Mouse (Mus musculus): ENCODE data around the gene Gipc2. TPM values are rescaled to one million over a fixed set of nuclear protein-coding genes. Genes with fewer than 3 reads are reported as not detected.
A peak's percentile ranks its signal among the peaks of the same experiment; 100 is the strongest.
"Not testable (repeated sequence)": the region's sequence is repeated elsewhere in the genome, so short reads cannot be mapped to it uniquely, and the experiment has no call there.

Gipc2 gene
- polyA plus RNA-seq, 1 experiment from 2014 or later: 15.2 TPM

GRCm38 (mm10) chr3:152204577-152204976, 38.5 kb upstream of the Gipc2 start:
- H3K36me3 ChIP-seq (ENCODE audit: control insufficient read depth, insufficient read depth, low read length): no peaks in the 10 kb centered on the region
- no peak overlapping the region for H3K27ac ChIP-seq (ENCODE audit: low read depth, low read length)
- H3K4me1 ChIP-seq (ENCODE audit: control insufficient read depth, insufficient read depth, low read length): peaks cover 4% of the 10 kb centered on the region; the same call in 1 of the 2 replicates
- no peaks in the 10 kb centered on the region for H3K9me3 ChIP-seq (ENCODE audit: control insufficient read depth, low read length)
- H3K27me3 ChIP-seq (ENCODE audit: control insufficient read depth, insufficient read depth, low read length): no peaks in the 10 kb centered on the region
- H3K9ac ChIP-seq (replicated peaks; ENCODE audit: low read depth, low read length): no peak overlapping the region
- no peak overlapping the region for H3K4me2 ChIP-seq (ENCODE audit: low read depth, low read length)
- no peak overlapping the region for H3K4me3 ChIP-seq (ENCODE audit: low read depth, low read length)
- WGBS: 78% methylated on average over 3 of the region's 3 CpGs
- no peak for ATAC-seq (ENCODE audit: low read depth)

- H3K9me3 ChIP-seq (ENCODE audit: control insufficient read depth, low read length): no peaks in the 10 kb centered on the region
- H3K27me3 ChIP-seq (ENCODE audit: control insufficient read depth, insufficient read depth, low read length): no peaks in the 10 kb centered on the region
- H3K4me2 ChIP-seq (ENCODE audit: low read depth, low read length): no peak overlapping the region
- no peak overlapping the region for H3K9ac ChIP-seq (replicated peaks; ENCODE audit: low read depth, low read length)
- peaks cover 1% of the 10 kb centered on the region; the same call in 1 of the 2 replicates for H3K4me1 ChIP-seq (ENCODE audit: control insufficient read depth, insufficient read depth, low read length)
- H3K36me3 ChIP-seq (ENCODE audit: control insufficient read depth, insufficient read depth, low read length): no peaks in the 10 kb centered on the region
- no peak overlapping the region for H3K27ac ChIP-seq (ENCODE audit: low read depth, low read length)
- no peak for ATAC-seq (ENCODE audit: low read depth)
- H3K4me3 ChIP-seq (ENCODE audit: low read depth, low read length): no peak overlapping the region
- 77% methylated on average over 3 of the region's 3 CpGs for WGBS
These were observed 38.0 kb upstream of the Gipc2 start for GRCm38 (mm10) chr3:152203996-152204395.

- Histone ChIP-seq H3K9ac (replicated peaks; ENCODE audit: low read depth, low read length) (no peak overlapping the region), H3K4me1 (ENCODE audit: control insufficient read depth, insufficient read depth, low read length) (no peaks in the 10 kb centered on the region; the same call in 1 of the 2 replicates), H3K27ac (ENCODE audit: low read depth, low read length) (no peak overlapping the region), H3K9me3 (ENCODE audit: control insufficient read depth, low read length) (no peaks in the 10 kb centered on the region), H3K4me3 (ENCODE audit: low read depth, low read length) (no peak overlapping the region), H3K36me3 (ENCODE audit: control insufficient read depth, insufficient read depth, low read length) (no peaks in the 10 kb centered on the region), H3K4me2 (ENCODE audit: low read depth, low read length) (no peak overlapping the region), H3K27me3 (ENCODE audit: control insufficient read depth, insufficient read depth, low read length) (no peaks in the 10 kb centered on the region)
- 90% methylated on average over 6 of the region's 6 CpGs for WGBS
- ATAC-seq (ENCODE audit: low read depth): no peak
These were observed 37.4 kb upstream of the Gipc2 start for GRCm38 (mm10) chr3:152203411-152203810.

GRCm38 (mm10) chr3:152202942-152203341, 36.9 kb upstream of the Gipc2 start:
- no peaks in the 10 kb centered on the region for H3K36me3 ChIP-seq (ENCODE audit: control insufficient read depth, insufficient read depth, low read length)
- no peaks in the 10 kb centered on the region for H3K4me1 ChIP-seq (ENCODE audit: control insufficient read depth, insufficient read depth, low read length)
- H3K27me3 ChIP-seq (ENCODE audit: control insufficient read depth, insufficient read depth, low read length): no peaks in the 10 kb centered on the region
- H3K9me3 ChIP-seq (ENCODE audit: control insufficient read depth, low read length): no peaks in the 10 kb centered on the region
- H3K27ac ChIP-seq (ENCODE audit: low read depth, low read length): no peak overlapping the region
- H3K4me3 ChIP-seq (ENCODE audit: low read depth, low read length): no peak overlapping the region
- no peak overlapping the region for H3K4me2 ChIP-seq (ENCODE audit: low read depth, low read length)
- ATAC-seq (ENCODE audit: low read depth): no peak
- H3K9ac ChIP-seq (replicated peaks; ENCODE audit: low read depth, low read length): no peak overlapping the region

GRCm38 (mm10) chr3:152201651-152202050, 35.6 kb upstream of the Gipc2 start:
- WGBS: 94% methylated on average over 2 of the region's 2 CpGs
- H3K27ac ChIP-seq (ENCODE audit: low read depth, low read length): no peak overlapping the region
- H3K36me3 ChIP-seq (ENCODE audit: control insufficient read depth, insufficient read depth, low read length): no peaks in the 10 kb centered on the region
- H3K27me3 ChIP-seq (ENCODE audit: control insufficient read depth, insufficient read depth, low read length): no peaks in the 10 kb centered on the region
- H3K9me3 ChIP-seq (ENCODE audit: control insufficient read depth, low read length): no peaks in the 10 kb centered on the region
- no peak overlapping the region for H3K4me2 ChIP-seq (ENCODE audit: low read depth, low read length)
- H3K4me1 ChIP-seq (ENCODE audit: control insufficient read depth, insufficient read depth, low read length): no peaks in the 10 kb centered on the region
- ATAC-seq (ENCODE audit: low read depth): no peak
- no peak overlapping the region for H3K4me3 ChIP-seq (ENCODE audit: low read depth, low read length)
- no peak overlapping the region for H3K9ac ChIP-seq (replicated peaks; ENCODE audit: low read depth, low read length)

DNA sequence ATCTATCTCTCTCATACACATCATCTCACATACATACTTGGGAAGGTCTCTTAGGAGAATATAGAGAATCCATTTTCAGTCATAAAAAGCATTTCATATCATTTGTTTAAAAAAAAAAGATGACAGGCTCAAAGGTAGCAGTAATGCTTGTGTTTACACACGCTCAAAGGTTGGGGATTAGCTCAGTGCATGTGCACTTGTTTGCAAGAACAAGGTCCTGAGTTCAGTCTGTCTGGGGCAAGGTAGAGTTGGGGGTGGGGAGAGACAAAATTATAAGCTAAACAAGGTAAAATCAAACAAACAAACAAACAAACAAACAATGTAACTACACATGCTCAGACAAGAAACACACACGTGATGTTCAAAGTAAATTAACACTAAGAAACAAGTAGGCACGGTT, 35.2 kb upstream of the Gipc2 start:
- H3K4me1 ChIP-seq (ENCODE audit: control insufficient read depth, insufficient read depth, low read length): no peaks in the 10 kb centered on the region
- no peak overlapping the region for H3K4me2 ChIP-seq (ENCODE audit: low read depth, low read length)
- 89% methylated on average over 3 of the region's 3 CpGs for WGBS
- ATAC-seq (ENCODE audit: low read depth): no peak
- H3K9me3 ChIP-seq (ENCODE audit: control insufficient read depth, low read length): no peaks in the 10 kb centered on the region
- H3K27ac ChIP-seq (ENCODE audit: low read depth, low read length): no peak overlapping the region
- no peaks in the 10 kb centered on the region for H3K27me3 ChIP-seq (ENCODE audit: control insufficient read depth, insufficient read depth, low read length)
- no peak overlapping the region for H3K4me3 ChIP-seq (ENCODE audit: low read depth, low read length)
- H3K9ac ChIP-seq (replicated peaks; ENCODE audit: low read depth, low read length): no peak overlapping the region
- no peaks in the 10 kb centered on the region for H3K36me3 ChIP-seq (ENCODE audit: control insufficient read depth, insufficient read depth, low read length)

GRCm38 (mm10) chr3:152199125-152199524, 33.1 kb upstream of the Gipc2 start:
- H3K36me3 ChIP-seq (ENCODE audit: control insufficient read depth, insufficient read depth, low read length): no peaks in the 10 kb centered on the region
- no peaks in the 10 kb centered on the region for H3K27me3 ChIP-seq (ENCODE audit: control insufficient read depth, insufficient read depth, low read length)
- H3K27ac ChIP-seq (ENCODE audit: low read depth, low read length): no peak overlapping the region
- no peaks in the 10 kb centered on the region for H3K4me1 ChIP-seq (ENCODE audit: control insufficient read depth, insufficient read depth, low read length)
- no peak overlapping the region for H3K9ac ChIP-seq (replicated peaks; ENCODE audit: low read depth, low read length)
- WGBS: 66% methylated on average over 3 of the region's 3 CpGs
- no peak for ATAC-seq (ENCODE audit: low read depth)
- no peak overlapping the region for H3K4me2 ChIP-seq (ENCODE audit: low read depth, low read length)
- H3K4me3 ChIP-seq (ENCODE audit: low read depth, low read length): no peak overlapping the region
- H3K9me3 ChIP-seq (ENCODE audit: control insufficient read depth, low read length): no peaks in the 10 kb centered on the region

- H3K27ac ChIP-seq (ENCODE audit: low read depth, low read length); H3K36me3 ChIP-seq (ENCODE audit: control insufficient read depth, insufficient read depth, low read length); H3K4me3 ChIP-seq (ENCODE audit: low read depth, low read length); ATAC-seq (ENCODE audit: low read depth); H3K9ac ChIP-seq (replicated peaks; ENCODE audit: low read depth, low read length); H3K9me3 ChIP-seq (ENCODE audit: control insufficient read depth, low read length); H3K27me3 ChIP-seq (ENCODE audit: control insufficient read depth, insufficient read depth, low read length); H3K4me1 ChIP-seq (ENCODE audit: control insufficient read depth, insufficient read depth, low read length); H3K4me2 ChIP-seq (ENCODE audit: low read depth, low read length): not testable (repeated sequence)
- 35% methylated on average over 2 of the region's 2 CpGs for WGBS
These were observed 31.2 kb upstream of the Gipc2 start for GRCm38 (mm10) chr3:152197246-152197645.

DNA sequence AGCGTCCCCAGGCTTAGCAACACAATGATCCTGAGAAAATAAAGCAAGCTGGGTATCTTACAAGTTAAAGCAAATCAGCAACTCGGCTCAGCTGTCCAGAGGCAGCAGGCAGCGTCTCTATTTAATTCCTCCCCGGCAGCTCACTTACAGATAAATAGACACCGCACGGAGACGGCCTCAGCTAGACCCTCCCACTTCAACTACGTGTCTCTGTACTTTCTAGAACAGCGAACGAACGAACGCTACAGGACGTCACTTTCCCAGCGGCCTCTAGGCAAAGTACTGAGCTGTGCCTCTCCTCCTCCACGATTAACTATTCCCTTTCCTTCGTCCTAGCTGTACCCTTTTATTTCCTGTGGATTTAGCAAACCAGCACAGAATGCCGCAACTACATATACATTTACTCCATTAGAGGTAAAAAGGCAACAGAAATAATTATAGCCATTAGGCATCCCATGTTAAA, 27.6 kb upstream of the Gipc2 start:
- peak; percentile 99 for ATAC-seq (ENCODE audit: low read depth)
- H3K9me3 ChIP-seq (ENCODE audit: control insufficient read depth, low read length): no peaks in the 10 kb centered on the region
- no peaks in the 10 kb centered on the region for H3K27me3 ChIP-seq (ENCODE audit: control insufficient read depth, insufficient read depth, low read length)
- peak overlapping the region; percentile 61 for H3K9ac ChIP-seq (replicated peaks; ENCODE audit: low read depth, low read length)
- H3K4me1 ChIP-seq (ENCODE audit: control insufficient read depth, insufficient read depth, low read length): peaks cover 13% of the 10 kb centered on the region
- peak overlapping the region; percentile 67 for H3K27ac ChIP-seq (ENCODE audit: low read depth, low read length)
- peak overlapping the region; percentile 67 for H3K4me2 ChIP-seq (ENCODE audit: low read depth, low read length)
- H3K36me3 ChIP-seq (ENCODE audit: control insufficient read depth, insufficient read depth, low read length): no peaks in the 10 kb centered on the region
- WGBS: under 1% methylated on average over 17 of the region's 17 CpGs
- H3K4me3 ChIP-seq (ENCODE audit: low read depth, low read length): peak overlapping the region; percentile 46

Measured in neural tube, embryonic 14.5 days (tissue).